Mouse (Mus musculus): ENCODE data around the gene Gm9945. TPM values are rescaled to one million over a fixed set of nuclear protein-coding genes. Genes with fewer than 3 reads are reported as not detected.

Gm9945 gene
- total RNA-seq, 2 experiments from 2014 or later, result not detected

GRCm38 (mm10) chr11:53486822-53487594 is 7.0 kb downstream of the Gm9945 start:
- ATAC-seq (replicated peaks; ENCODE audit: low FRiP score, low TSS enrichment, poor library complexity, severe bottlenecking), result peak; percentile 38

GRCm38 (mm10) chr11:53489007-53489406 is 9.0 kb downstream of the Gm9945 start:
- no peak for ATAC-seq (replicated peaks; ENCODE audit: low FRiP score, low TSS enrichment, poor library complexity, severe bottlenecking)

DNA sequence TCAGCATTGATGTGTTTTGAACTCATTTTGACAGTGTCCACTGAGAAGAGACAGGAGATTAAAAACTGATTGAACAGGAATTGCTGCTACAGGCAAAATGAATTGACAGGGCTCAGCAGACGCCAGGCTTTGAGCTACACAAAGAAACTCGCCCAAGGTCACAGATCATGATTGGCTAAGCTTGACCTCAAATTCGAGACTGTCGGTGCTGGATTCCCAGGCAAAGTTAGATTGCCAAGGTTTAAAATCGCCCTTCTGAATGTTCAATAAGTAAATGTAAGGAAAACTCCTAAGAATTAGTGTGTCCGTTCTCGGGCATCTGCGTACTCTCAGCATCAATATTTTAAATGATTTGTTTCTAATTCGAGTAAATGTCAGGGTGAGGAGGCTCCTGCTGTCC is 9.5 kb downstream of the Gm9945 start:
- ATAC-seq (replicated peaks; ENCODE audit: low FRiP score, low TSS enrichment, poor library complexity, severe bottlenecking), result no peak

DNA sequence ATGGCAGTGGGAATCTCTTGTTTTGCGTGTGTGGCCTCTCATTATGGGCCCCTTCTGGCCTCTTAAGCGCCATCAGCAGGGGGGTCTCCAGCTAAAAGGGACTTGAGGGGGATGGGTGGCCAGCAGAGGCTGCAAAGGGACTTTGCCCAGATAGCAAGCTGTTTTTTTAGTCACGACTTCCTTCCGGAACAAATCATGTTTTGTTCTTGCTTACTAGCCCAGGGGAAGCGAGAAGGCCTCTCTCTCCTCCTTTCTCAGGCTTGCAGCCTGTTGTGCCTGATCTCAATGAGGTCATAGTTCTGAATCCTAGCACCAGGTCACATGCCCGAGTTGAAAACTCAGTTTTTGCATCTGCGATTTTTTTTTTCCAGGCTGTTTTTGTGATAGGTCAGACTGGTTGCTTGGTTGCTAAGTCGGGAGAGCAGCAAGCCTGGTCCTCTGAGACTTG is 12.0 kb downstream of the Gm9945 start:
- no peak for ATAC-seq (replicated peaks; ENCODE audit: low FRiP score, low TSS enrichment, poor library complexity, severe bottlenecking)

DNA sequence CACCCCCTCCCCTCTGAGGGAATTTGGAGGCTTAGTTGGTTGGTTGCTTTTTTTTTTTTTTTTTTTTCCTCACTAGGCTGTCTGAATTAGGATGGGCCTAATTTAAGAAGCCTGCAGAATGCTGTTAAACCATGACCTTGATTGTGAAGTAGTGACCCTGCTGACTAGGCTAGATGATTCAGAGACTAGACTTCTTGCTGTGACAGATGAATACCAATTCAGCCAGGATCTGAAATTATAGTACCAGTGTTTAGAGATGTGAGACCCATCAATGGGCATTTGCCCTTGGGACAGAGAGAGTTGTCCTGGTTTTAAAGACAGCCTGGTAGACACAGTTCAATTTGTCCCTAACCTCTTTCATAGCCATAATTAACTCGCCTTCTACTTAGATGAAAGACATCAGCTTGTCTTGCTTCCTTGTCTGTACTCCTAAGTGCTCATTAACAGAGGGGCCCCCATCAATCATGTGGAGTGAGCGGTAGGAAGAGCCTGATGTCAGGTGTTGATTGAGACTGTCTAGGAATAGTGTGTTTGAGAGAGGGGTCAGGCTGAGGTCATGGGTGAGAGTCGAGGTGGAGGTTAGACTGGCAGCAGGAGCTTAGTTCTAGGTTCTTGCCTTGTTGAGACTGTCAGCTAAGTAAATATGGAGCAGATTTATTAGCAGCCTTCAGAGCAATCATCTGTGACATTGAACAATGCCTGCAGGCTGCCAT is 13.4 kb downstream of the Gm9945 start:
- no peak for ATAC-seq (replicated peaks; ENCODE audit: low FRiP score, low TSS enrichment, poor library complexity, severe bottlenecking)

- ATAC-seq (replicated peaks; ENCODE audit: low FRiP score, low TSS enrichment, poor library complexity, severe bottlenecking), result no peak
Measured at GRCm38 (mm10) chr11:53495417-53495816, 15.5 kb downstream of the Gm9945 start.

GRCm38 (mm10) chr11:53496946-53497345 is 17.0 kb downstream of the Gm9945 start:
- ATAC-seq (replicated peaks; ENCODE audit: low FRiP score, low TSS enrichment, poor library complexity, severe bottlenecking), result peak; percentile 49; the same call in 1 of the 2 replicates

- peak; percentile 86 for ATAC-seq (replicated peaks; ENCODE audit: low FRiP score, low TSS enrichment, poor library complexity, severe bottlenecking)
Measured at GRCm38 (mm10) chr11:53500569-53500968, 20.6 kb downstream of the Gm9945 start.

GRCm38 (mm10) chr11:53502039-53502765 is 22.2 kb downstream of the Gm9945 start:
- ATAC-seq (replicated peaks; ENCODE audit: low FRiP score, low TSS enrichment, poor library complexity, severe bottlenecking), result no peak

DNA sequence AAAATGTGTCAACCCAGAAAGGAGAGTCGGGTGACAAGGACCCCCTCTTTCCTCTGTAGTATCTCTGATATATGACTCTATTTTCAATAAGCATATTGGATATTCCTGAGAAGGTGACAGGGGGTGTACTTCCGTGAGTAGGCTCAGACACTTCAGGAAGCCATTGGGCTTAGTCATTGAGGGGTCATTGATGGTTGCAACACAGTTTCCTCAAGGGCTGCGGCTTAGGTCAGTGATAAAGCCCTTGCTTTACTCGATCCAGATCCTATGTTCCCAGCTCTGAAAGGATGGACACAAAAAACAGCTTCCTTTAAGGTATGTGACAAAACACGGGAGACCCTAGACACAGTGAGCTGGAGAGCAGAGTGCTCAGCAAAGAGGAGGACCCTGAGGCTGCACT is 23.8 kb downstream of the Gm9945 start:
- ATAC-seq (replicated peaks; ENCODE audit: low FRiP score, low TSS enrichment, poor library complexity, severe bottlenecking), result no peak

DNA sequence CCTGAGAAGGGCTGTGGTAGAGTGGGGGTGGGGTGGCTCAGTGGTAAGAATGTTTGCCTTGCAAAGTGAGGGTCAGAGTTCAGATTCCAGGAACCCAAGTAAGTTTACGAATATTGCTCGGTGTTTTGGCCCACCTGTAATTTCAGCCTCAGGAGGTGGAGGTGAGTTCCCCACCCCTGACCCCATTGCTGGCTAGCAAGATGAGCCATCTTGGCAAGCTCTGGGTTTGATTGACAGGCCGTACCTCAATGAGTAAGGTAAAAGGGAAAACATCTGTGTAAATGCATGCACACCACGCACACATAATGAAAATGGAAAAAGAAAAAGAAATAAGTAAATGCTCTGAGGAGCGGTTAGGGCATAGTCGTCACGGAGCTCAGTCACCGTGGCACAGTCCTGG is 24.4 kb downstream of the Gm9945 start:
- ATAC-seq (replicated peaks; ENCODE audit: low FRiP score, low TSS enrichment, poor library complexity, severe bottlenecking), result no peak

GRCm38 (mm10) chr11:53505026-53505663 is 25.2 kb downstream of the Gm9945 start:
- ATAC-seq (replicated peaks; ENCODE audit: low FRiP score, low TSS enrichment, poor library complexity, severe bottlenecking), result no peak

DNA sequence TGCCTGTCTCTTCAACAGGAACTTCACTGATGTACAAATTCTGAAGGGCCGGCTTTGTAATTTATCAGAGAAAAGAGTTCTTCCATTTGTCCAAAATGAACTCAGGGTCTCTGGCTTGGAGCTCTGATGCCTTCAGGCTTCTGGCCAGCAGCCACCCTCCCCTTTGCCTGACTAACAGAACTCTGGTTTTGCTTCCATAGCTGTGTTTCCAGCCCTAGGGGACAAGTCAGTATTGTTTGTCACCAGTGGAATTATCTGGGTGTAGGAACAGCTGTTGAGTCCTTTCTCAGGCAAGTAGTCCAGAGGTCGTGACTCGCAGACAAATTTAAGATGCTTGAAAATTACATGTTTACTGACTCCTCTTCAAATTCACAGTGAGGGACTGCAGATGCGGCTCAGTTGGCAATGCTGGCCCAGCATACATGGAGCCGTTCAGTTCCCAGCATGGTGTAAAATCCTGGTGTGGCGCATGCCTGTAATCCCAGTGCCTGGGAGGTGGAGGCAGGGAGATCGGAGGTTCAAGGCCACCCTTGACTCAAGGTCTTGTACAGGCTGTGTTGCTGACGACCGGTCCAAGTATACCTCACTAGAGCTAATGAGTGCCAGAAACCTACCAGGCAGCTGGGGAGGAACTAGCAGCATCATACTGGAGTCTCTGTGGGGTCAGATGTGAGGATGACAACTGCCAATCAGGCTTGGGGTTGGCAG is 27.3 kb downstream of the Gm9945 start:
- ATAC-seq (replicated peaks; ENCODE audit: low FRiP score, low TSS enrichment, poor library complexity, severe bottlenecking), result no peak

DNA sequence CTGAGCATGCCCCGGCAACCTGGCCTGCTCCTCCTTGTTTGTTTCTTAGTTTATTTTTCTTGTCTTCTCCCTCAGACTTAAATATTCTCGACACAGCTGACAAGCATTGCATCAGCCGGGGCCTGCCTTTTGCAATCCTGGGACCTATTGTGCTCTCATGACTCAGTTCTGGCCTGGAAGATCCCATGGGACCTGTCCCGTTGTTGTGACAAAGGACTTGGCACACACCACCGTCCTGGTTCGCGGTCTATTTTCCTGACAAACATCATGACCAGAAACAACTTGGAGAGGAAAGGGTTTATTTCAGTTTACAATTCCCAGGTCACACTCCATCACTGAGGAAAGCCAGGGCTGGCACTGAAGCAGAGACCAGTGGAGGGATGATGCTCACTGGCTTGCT is 28.2 kb downstream of the Gm9945 start:
- ATAC-seq (replicated peaks; ENCODE audit: low FRiP score, low TSS enrichment, poor library complexity, severe bottlenecking), result no peak

- ATAC-seq (replicated peaks; ENCODE audit: low FRiP score, low TSS enrichment, poor library complexity, severe bottlenecking), result no peak
Measured at GRCm38 (mm10) chr11:53508591-53508990, 28.6 kb downstream of the Gm9945 start.

DNA sequence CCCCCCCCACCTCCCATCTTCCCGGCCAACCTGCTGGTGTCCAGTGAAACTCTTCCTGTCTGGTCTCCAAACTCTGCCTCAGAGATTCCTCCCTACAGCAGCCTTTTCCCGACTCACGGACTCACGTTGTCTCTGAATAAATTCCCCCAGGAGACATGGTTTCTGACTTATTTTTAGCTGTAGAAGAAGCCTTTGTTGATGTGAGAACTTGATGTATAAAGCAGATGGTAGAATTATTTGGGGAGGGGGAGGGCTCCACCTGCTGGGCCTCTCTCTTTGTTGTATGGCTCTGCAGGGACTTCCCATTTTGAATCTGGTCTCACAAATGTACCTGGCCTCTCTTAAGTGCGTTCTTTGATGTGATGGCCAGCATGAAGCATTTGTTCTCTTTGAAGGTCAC is 30.4 kb downstream of the Gm9945 start:
- ATAC-seq (replicated peaks; ENCODE audit: low FRiP score, low TSS enrichment, poor library complexity, severe bottlenecking), result no peak

DNA sequence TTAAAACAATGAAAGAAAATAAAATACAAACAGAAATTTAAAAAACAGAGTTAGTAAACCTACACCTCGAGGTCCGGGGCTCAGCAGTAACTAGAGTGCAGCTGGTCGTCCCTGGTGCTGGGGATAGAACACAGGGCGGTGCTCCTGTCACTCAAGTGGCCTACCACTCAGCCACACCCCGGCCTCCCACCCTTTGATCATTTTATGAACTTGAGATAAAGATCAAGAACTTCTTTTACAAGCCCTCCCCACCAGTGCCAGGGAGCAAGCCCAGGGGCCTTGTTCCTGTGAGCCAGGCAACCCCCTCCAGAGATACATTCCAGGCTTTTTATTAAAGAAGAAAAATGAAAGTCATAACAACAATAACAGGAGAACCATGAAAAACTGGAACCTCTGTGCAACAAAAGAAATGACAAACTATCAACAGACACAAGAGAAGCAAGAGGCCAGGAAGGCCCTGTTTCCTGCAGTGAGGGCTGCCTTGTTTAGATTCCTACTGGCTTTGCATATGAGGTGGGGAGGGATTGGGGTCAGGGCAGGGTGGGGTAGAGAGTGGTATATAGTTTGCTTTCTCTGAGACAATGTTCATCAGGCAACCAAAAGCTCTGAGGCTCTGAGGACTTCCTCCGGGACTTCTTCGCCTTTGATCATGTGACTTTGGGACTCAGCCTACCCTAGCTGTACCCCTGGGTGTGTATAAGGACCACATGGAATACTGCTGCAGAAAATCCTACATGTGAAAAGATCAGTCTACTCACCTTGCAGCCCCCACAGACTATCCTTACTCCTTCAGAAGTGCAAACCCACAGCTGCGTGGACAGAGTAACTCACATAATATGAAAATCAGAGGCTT is 37.0 kb downstream of the Gm9945 start:
- 0 out of 2 replicates have a peak, but pooled peaks have one; percentile 12 for ATAC-seq (replicated peaks; ENCODE audit: low FRiP score, low TSS enrichment, poor library complexity, severe bottlenecking)

- ATAC-seq (replicated peaks; ENCODE audit: low FRiP score, low TSS enrichment, poor library complexity, severe bottlenecking), result no peak
Measured at GRCm38 (mm10) chr11:53518759-53519158, 38.8 kb downstream of the Gm9945 start.
